Mouse (Mus musculus): Measurements from ENCODE around the gene Bik.
A peak's percentile ranks its signal among the peaks of the same experiment; 100 is the strongest.
"Not testable (repeated sequence)": the region's sequence is repeated elsewhere in the genome, so short reads cannot be mapped to it uniquely, and the experiment has no call there.

Bik gene

GRCm38 (mm10) chr15:83526424-83527091, at the start of gene Bik:
Gene Bik, plus strand, starts transcription at chr15:83526862.
- DNase-seq (ENCODE audit: extremely low spot score, low read depth, low spot score), result no peak

DNA sequence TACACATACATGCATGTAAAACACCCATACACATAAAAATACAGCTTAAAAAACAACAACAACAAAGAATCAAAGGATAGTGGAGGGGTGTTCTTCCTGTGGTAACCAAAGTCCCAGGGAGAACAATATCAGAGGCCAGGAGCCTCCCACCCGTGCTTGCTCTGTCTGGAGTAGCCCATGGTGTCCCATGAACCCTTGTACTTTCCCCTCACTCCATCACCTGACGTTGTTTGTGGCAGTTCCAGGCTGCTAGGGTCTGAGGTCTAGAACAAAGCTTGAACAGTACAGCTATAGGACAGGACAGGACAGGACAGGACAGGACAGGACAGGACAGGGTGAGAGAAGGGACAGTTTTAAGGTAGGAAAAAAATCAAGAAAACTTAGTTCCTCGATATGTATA, 48.6 kb upstream of the Bik start:
- no peak for DNase-seq (ENCODE audit: extremely low spot score, low read depth, low spot score)

DNA sequence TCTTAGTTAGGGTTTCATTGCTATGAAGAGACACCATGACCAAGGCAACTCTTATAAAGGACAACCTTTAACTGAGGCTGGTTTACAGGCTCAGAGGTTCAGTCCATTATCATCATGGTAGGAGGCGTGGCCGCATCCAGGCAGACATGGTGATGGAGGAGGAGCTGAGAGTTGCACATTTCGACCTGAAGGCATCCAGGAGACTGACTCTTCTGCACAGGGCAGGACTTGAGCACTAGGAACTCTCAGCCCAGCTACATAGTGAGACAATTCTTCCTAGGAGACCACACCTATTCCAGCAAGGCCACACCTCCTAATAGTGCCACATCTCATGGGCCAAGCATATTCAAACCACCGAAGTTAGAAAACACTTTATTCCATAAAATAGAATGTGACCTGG, 46.8 kb upstream of the Bik start:
- DNase-seq (ENCODE audit: extremely low spot score, low read depth, low spot score), result no peak

- DNase-seq (ENCODE audit: extremely low spot score, low read depth, low spot score), result no peak
These were observed 45.4 kb upstream of the Bik start for GRCm38 (mm10) chr15:83481236-83481780.

GRCm38 (mm10) chr15:83482645-83483224, 43.9 kb upstream of the Bik start:
- DNase-seq (ENCODE audit: extremely low spot score, low read depth, low spot score), result no peak

DNA sequence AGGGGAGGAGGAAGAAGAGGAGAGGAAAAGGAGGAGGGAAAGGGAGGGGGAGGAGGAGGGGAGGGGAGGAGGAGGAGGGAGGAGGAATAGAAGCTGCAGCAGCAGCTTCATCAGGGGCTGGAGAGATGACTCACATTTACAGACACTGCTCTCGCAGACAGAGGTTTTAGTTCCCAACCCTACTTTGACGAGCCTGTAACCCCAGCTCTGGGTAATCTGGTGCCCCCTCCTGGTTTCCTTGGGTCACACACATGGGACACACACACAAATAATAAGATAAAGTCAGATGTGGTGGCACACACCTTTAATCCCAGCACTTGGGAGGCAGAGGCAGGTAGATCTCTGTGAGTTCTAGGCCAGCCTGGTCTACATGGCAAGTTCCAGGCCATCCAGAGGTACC, 43.2 kb upstream of the Bik start:
- no peak for DNase-seq (ENCODE audit: extremely low spot score, low read depth, low spot score)

- no peak for DNase-seq (ENCODE audit: extremely low spot score, low read depth, low spot score)
These were observed 42.4 kb upstream of the Bik start for GRCm38 (mm10) chr15:83484311-83484710.

DNA sequence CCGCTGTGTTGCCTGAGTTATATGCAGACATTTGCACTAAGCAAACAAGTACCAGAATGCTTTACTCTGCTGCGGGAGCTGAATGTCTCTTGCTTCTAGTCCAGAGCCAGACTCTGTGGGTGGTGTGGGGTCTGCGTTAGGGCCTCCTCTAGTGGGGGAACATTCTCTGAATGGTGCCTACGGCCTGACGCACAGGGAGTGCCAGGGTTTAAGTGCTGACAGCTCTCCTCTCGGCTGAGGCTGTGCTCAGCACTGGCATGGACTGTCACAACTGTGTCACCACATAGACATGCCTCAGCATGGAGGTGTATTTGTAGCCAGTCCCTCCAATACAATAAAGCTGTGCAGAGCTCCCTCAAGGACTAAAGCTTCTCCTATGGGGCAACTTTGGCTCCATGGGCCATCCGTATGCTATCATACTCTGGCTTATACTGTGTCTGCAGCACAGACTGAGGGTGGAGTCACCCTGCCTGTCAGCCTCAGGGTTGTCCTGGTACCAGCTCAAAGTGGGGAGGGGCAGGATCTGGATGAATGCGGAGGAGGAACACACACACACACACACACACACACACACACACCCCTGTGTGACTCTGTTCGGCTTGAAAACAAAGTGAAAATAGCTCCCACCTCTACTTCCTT, 39.1 kb upstream of the Bik start:
- no peak for DNase-seq (ENCODE audit: extremely low spot score, low read depth, low spot score)

DNA sequence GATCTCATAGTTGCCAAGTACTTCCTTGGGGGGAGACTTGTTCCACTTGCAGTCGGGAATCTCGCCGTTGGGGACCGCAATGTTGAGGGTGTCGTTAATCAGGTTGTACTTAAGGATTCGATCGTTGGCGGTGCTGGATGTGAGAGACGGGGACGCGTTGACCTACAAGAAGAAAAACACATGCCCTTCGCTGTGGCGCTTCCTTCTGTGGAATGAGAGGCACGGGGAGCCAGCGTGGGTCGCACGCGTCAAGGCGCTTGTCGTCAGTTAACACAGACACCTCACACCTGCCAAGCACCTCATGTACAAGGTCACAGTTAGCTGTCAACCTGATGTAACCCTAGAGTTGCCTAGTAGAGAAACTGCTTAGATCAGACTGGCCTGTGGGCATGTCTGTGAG, 37.2 kb upstream of the Bik start:
- DNase-seq (ENCODE audit: extremely low spot score, low read depth, low spot score), result no peak

DNA sequence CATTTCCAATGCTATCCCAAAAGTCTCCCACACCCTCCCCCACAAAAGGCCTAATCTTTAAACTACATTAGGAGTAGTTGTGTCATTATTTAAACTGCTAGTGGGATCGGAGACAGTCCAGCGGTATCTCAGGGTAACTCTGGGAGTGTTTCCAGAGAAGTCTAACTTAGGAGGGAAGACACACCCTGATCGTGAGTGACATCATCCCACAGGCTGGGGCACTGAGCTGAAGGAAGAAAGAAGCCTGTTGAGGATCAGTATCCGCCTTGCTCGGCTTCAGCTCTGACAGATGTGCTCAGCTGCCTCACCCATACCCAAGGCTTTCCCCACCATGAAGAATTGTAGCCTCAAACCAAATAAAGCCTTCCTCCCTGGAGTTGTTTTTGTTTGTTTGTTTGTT, 34.8 kb upstream of the Bik start:
- no peak for DNase-seq (ENCODE audit: extremely low spot score, low read depth, low spot score)

DNA sequence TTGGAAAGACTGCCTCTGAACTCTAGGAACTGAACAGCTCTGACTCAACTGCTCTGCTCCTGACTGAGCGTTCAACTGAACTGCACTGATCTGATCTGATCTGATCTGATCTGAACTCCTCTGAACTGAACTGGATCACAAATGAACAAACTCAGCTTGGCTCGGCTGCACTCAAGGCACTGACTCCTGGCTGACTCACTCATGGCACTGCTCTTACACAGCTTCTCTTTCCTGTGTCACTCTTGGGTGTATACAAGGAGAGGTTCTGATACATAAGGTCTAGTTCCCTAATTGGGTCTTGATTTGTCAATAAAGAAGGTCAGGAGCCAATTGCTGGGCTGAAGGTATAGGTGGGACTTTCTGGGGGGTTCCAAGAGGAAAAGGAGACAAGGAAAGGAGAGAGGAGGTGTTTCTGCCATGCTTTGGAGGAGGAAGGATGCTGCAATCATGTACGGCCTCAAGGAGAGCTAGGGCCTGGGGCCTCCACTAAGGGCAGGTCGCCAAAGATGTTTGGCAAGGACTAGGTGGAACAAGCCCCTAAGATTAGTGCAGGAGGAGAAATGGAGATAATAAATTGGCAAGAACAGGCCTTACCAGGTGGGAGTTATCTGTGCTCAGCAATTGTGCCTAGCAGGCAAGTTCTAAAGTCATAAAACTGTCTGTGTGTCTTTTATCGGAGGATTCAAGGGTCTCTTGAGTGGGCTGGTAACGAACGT, 32.6 kb upstream of the Bik start:
- no peak for DNase-seq (ENCODE audit: extremely low spot score, low read depth, low spot score)

DNA sequence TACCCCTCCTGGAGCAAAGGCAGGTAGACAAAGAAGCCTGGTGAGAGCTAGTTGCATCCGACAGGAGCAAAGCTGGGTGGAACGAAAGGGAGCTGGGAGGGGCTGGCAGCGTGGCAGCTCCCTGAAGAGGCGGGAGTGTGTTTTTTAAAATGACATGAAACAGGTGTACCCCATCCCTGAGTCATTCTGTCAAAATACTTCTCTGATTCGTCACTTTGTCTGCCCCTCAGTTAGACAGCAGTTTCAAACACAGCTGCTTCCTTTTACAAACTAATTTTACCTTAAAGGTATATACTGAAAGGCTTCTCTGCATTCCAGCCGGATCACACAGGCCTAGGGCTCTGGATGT, 32.1 kb upstream of the Bik start:
- no peak for DNase-seq (ENCODE audit: extremely low spot score, low read depth, low spot score)

DNA sequence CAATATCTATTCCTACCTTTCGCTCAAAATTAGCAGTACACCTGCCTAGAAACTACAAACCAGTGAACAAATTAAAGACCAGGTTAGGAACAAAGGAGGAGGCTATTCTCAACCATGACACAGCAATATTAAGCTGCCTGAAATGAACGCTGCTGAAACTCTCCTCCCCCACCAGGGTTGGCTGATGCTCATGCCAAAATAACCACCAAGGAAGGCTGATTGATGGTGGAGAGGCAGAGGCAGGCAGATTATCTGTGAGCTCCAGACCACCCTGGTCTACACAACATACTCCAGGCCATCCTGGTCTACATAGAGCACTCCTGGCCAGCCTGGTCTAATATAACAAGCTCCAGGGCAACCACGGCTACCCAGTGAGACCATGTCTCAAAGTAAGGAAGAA, 31.5 kb upstream of the Bik start:
- no peak for DNase-seq (ENCODE audit: extremely low spot score, low read depth, low spot score)

- no peak for DNase-seq (ENCODE audit: extremely low spot score, low read depth, low spot score)
These were observed 30.8 kb upstream of the Bik start for GRCm38 (mm10) chr15:83495787-83496367.

GRCm38 (mm10) chr15:83497299-83497698, 29.4 kb upstream of the Bik start:
- DNase-seq (ENCODE audit: extremely low spot score, low read depth, low spot score), result no peak

- DNase-seq (ENCODE audit: extremely low spot score, low read depth, low spot score), result no peak
These were observed 27.4 kb upstream of the Bik start for GRCm38 (mm10) chr15:83499211-83499755.

GRCm38 (mm10) chr15:83500352-83500751, 26.3 kb upstream of the Bik start:
- no peak for DNase-seq (ENCODE audit: extremely low spot score, low read depth, low spot score)

- not testable (repeated sequence) for DNase-seq (ENCODE audit: extremely low spot score, low read depth, low spot score)
These were observed 25.2 kb upstream of the Bik start for GRCm38 (mm10) chr15:83501483-83501882.

- DNase-seq (ENCODE audit: extremely low spot score, low read depth, low spot score), result no peak
These were observed 16.5 kb upstream of the Bik start for GRCm38 (mm10) chr15:83509950-83510804.

DNA sequence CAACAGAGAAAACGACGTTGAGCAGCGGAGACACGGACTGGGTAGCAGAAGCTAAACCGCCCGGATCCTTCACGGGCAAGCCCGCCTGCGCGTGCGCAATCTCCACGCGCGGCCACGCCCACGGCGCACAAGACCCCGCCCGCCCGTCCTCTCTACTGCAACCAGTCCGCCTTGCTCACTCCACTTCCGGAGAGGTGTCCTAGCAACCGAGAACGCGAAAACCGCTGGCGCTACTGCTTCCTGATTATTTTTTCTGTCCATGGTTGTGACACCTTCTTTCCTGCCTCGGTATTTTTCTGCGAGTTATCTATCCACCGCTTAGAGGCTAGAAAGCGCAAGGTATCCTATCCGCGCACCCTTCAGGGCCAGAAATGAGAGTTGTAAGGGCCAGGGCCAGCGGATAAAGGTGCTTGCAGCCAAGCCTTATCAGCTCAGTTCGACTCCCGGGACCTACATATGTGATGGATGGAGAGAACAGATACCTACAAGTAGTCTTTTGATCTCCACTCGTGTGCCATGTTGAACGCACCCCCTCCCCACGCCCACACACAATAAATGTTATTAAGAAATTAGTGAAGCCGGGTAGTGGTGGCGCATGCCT, 15.8 kb upstream of the Bik start, which contains the start of gene Ttll1:
Gene Ttll1, minus strand, starts transcription at position 89 of the 601 bp plus-strand sequence.
- peak; percentile 80 for DNase-seq (ENCODE audit: extremely low spot score, low read depth, low spot score)
